Mouse (Mus musculus) kidney, adult 2 months (tissue): ENCODE measurements around the gene Rhot1.

ENCODE experiments used
- CTCF ChIP-seq: fragments of 200-500 bp; conservative IDR thresholded peaks from 2 replicates; pipeline ENCODE4 v1.5.1; 2011; ENCODE audit warnings: low read depth, mild to moderate bottlenecking, control low read depth, low read length, moderate library complexity, mixed read lengths; ENCODE audit not compliant: insufficient read depth, insufficient read length
- POLR2A ChIP-seq: fragments of 200-500 bp; IDR thresholded peaks from one replicate; pipeline ENCODE4 v1.6.1; 2011; ENCODE audit warnings: low read depth, low read length, control low read depth

- TF ChIP-seq CTCF: no peak
- TF ChIP-seq POLR2A: no peak
Observed at GRCm38 (mm10) chr11:80315743-80316639, 107.2 kb downstream of the Rhot1 start.
